Mouse (Mus musculus) forebrain, embryonic 11.5 days (tissue): ENCODE measurements around the gene Rpl24. TPM values are rescaled to one million over a fixed set of nuclear protein-coding genes. Genes with fewer than 3 reads are reported as not detected.

Experiments
- ATAC-seq: fragments of 200-750 bp; cut with Nextera tagmentation; replicated peaks from 2 replicates; pipeline ENCODE4 v1.8.0; 2017; ENCODE audit warnings: moderate TSS enrichment; ENCODE audit not compliant: low FRiP score
- DNase-seq: peaks from one replicate; pipeline ENCODE4 v3.0.0-alpha.2; 2017; ENCODE audit warnings: low spot score
- H3K27ac ChIP-seq: fragments of 300-500 bp; sonication (generic); 2 replicates; pipeline ENCODE4 v1.5.1; 2014; ENCODE audit warnings: low read depth, low read length
- H3K27me3 ChIP-seq: fragments of 300-500 bp; sonication (generic); 2 replicates; pipeline ENCODE4 v1.6.1; 2014; ENCODE audit warnings: mild to moderate bottlenecking, low read length, mixed read lengths; ENCODE audit not compliant: control insufficient read depth, insufficient read depth
- H3K36me3 ChIP-seq: fragments of 300-500 bp; sonication (generic); 2 replicates; pipeline ENCODE4 v1.6.1; 2014; ENCODE audit warnings: mild to moderate bottlenecking, low read length, moderate library complexity, mixed read lengths; ENCODE audit not compliant: control insufficient read depth, insufficient read depth
- H3K4me1 ChIP-seq: fragments of 300-500 bp; sonication (generic); replicated peaks from 2 replicates; pipeline ENCODE4 v1.6.1; 2014; ENCODE audit warnings: low read length, mixed read lengths; ENCODE audit not compliant: control insufficient read depth, insufficient read depth
- H3K4me2 ChIP-seq: fragments of 300-500 bp; sonication (generic); 2 replicates; pipeline ENCODE4 v1.6.1; 2014; ENCODE audit warnings: low read depth, mild to moderate bottlenecking, low read length, moderate library complexity, mixed read lengths; ENCODE audit not compliant: severe bottlenecking
- H3K4me3 ChIP-seq: fragments of 300-500 bp; sonication (generic); 2 replicates; pipeline ENCODE4 v1.5.1; 2014; ENCODE audit warnings: low read depth, low read length
- H3K9ac ChIP-seq: fragments of 300-500 bp; sonication (generic); 2 replicates; pipeline ENCODE4 v1.6.1; 2014; ENCODE audit warnings: low read length
- H3K9me3 ChIP-seq: fragments of 300-500 bp; sonication (generic); 2 replicates; pipeline ENCODE4 v1.6.1; 2016; ENCODE audit warnings: low read length, mixed read lengths; ENCODE audit not compliant: control insufficient read depth
- WGBS: fragments of 180-500 bp; shearing (Covaris S2); extraction: QIAGEN DNeasy Blood & Tissue Kit; methylation state at CpG from one replicate; pipeline ENCODE4 v1.1.7; 2014; 5-methylcytosine and 5-hydroxymethylcytosine counted together
- polyA plus RNA-seq: library from polyadenylated mRNA; unstranded; fragments of >200 nt; fragmentation: Nextera tagmentation; extraction: Ambion mirVana; gene quantifications from 2 replicates; pipeline ENCODE4 v1.2.1, GENCODE M21; 2014

Gene Rpl24
- polyA plus RNA-seq, 1 experiment from 2014 or later, result 776 TPM

DNA sequence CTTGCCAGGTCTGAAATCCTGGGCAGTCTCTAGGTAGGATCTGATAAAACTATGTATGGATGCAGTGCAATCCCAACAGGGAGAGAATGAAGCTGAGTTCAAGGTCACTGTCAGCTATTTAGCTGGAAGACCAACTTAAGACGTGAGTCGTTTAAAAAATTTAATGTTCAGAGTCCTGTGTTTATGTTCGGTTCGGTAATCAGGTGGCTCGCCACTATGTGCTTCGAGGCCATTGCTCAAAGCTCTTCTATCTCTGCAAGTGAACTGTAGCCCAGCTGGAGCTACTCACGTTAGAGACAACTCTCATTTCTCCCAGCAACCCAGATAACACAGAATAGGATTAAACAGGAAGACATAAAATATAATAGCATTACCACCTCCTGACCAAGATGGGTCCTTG, 48.0 kb downstream of the Rpl24 start:
- Histone ChIP-seq H3K4me3 (no peak overlapping the region), H3K9ac (no peak overlapping the region), H3K9me3 (no peaks in the 10 kb centered on the region), H3K27me3 (no peaks in the 10 kb centered on the region), H3K4me1 (no peaks in the 10 kb centered on the region), H3K36me3 (peaks cover 19% of the 10 kb centered on the region), H3K27ac (no peak overlapping the region), H3K4me2 (no peak overlapping the region)
- ATAC-seq, result no peak
- WGBS, result 90% methylated on average over 7 of the region's 7 CpGs
- DNase-seq, result no peak

DNA sequence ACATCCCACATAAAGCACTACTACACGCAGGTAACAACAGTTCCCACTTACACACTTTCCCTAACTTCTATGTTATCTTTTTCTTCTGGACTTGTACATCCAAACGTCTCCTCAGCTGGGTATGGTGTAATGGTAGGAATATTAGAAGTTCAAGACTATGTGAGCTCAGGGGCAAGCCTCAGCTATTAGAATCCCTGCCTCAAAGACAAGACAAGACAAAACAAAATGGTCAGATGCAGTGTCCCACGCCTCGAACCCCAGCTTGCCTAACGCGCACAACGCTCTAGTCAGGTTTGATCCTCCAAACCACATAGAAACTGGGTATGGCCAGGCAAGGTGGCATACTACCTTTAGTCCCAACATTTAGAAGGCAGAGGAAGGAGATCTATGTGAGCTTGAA, 53.6 kb downstream of the Rpl24 start:
- no peaks in the 10 kb centered on the region for H3K4me1 ChIP-seq
- H3K9ac ChIP-seq, result no peak overlapping the region
- no peak overlapping the region for H3K4me3 ChIP-seq
- no peaks in the 10 kb centered on the region for H3K9me3 ChIP-seq
- H3K27ac ChIP-seq, result no peak overlapping the region
- H3K27me3 ChIP-seq, result no peaks in the 10 kb centered on the region
- 96% methylated on average over 7 of the region's 7 CpGs for WGBS
- H3K4me2 ChIP-seq, result no peak overlapping the region
- DNase-seq (no peak), ATAC-seq (no peak)
- H3K36me3 ChIP-seq, result peaks cover 25% of the 10 kb centered on the region

Other genes starting within 250 kb of the Rpl24 start
- gene Nfkbiz, start 127.4 kb upstream of the Rpl24 start, polyA plus RNA-seq, result 1.9 and 2.3 TPM in 2 replicates
- gene Nxpe3, start 71.0 kb upstream of the Rpl24 start, polyA plus RNA-seq, result 1.00 and 1.2 TPM in 2 replicates
- gene Cep97, start 31.4 kb upstream of the Rpl24 start, polyA plus RNA-seq, result 17.9 and 20.5 TPM in 2 replicates
- 19.1 and 21.7 TPM in 2 replicates for gene Zbtb11, start 7.6 kb downstream of the Rpl24 start, polyA plus RNA-seq
- 332 and 372 TPM in 2 replicates for gene Pcnp, start 63.5 kb downstream of the Rpl24 start, polyA plus RNA-seq
- gene Trmt10c, start 71.5 kb downstream of the Rpl24 start, polyA plus RNA-seq, result 31.2 and 33.6 TPM in 2 replicates
- 37.6 and 41.4 TPM in 2 replicates for gene Senp7, start 82.1 kb downstream of the Rpl24 start, polyA plus RNA-seq
- gene Impg2, start 238.0 kb downstream of the Rpl24 start, polyA plus RNA-seq, result 0.11 and 0.28 TPM in 2 replicates